Mouse (Mus musculus) heart, postnatal 25 days (tissue): ENCODE results near the gene Il12a. TPM values are rescaled to one million over a fixed set of nuclear protein-coding genes. Genes with fewer than 3 reads are reported as not detected.

Experiments
- DNase-seq: peaks from one replicate; pipeline ENCODE4 v3.0.0; 2022; ENCODE audit warnings: low spot score
- intact Hi-C: fragments of 180-260 bp; cut with DNase I; formaldehyde crosslinking; loops from one replicate; pipeline ENCODE4 v1.15.1; 2025
- total RNA-seq, 2 experiments: library from RNA; stranded (reverse); gene quantifications; 2 replicates each; pipeline ENCODE4 v1.2.3; 2021

Il12a gene
- total RNA-seq, 2 experiments from 2014 or later: 0.39 TPM; not detected in 1

DNA sequence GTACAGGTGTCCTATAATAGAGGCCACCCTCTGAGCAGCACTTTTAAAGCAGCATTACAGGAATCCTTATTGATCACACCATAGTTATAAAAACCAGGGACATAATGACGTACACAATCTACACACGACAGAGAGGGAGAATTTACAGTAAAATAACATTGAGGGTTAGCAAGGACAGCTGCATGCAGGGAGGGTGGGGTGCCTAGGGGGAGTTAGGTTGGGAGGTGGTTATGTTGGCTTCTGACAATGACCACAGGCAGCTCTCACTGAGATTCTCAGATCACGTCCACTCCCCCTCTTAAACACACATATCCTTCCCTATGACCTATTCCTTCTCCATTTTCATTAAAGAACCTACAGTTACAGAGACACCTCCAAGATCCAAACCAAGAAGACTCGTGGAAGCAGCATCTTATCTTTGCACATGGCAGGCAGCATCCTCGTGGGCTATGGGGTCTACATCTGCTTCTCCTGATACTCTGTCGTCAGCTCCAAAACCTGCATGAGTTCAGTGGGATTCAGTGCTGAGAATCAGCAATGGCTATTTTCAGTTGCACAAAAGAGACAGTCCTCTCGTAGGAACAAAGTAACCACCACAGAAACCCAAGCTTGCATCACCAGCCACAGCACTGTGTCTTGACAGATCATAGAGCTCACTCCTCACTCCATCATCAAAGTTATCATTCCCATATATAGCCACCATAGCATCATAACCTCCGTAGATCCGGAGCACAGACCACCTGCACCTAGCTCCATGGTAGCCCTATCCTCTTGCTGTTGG lies 11.4 kb upstream of the Il12a start:
- intact Hi-C loops: no loop called here
- no peak for DNase-seq

DNA sequence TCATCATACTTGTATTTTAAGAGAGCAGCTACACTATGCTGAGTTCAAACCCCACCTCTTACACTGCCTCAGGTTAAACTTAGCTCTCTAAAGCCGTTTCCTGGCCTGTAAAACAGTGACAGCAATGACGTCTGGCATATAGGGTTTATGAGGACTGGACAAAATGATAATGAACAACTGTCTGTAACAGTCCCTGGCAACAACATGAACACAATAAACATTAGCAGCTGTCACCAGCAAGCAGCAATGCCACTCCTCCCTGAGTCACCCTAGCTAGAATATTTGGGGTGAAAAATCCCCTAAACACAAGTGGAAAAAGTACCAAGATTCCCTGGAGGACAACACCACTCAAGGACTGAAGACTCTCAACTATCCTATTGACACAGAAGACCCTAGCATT lies 6.9 kb upstream of the Il12a start:
- intact Hi-C loops: no loop called here
- no peak for DNase-seq

- intact Hi-C loops: no loop called here
- DNase-seq: no peak
Measured at GRCm38 (mm10) chr3:68684207-68684606, 6.2 kb upstream of the Il12a start.

DNA sequence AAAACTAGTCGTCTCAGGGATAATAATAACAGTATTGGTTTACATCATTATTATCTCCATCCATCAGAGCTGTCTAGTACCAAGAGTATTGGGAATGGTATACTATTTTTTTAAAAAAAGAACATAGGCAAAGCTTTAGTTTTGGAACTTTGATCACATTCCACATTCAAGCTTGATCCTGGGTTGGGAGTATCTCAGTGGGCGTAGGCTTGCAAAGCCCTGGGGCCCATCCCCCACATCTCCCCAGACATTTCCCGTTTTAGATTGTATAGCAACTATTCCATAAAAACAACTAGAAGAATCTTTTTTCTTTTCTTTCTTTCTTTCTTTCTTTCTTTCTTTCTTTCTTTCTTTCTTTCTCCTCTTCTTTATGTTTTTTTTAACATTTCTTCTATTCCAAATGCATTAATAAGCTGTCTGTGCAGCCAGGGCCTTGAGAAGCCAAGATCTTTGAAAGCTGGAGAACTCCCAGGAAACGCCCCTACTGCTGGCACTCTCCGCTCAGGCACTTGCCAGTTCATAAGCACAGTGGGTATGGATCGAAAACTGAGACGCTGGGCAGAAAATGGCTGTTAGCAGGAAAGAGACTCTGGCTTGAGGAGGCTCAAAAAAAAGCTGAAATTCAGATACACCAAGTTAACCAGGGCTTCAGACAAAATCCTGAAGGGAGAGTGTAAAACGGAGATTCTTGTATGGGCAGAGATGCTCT lies 3.4 kb upstream of the Il12a start:
- intact Hi-C loops: no loop called here
- DNase-seq: no peak

GRCm38 (mm10) chr3:68689346-68689745 lies 1.1 kb upstream of the Il12a start:
- intact Hi-C loops: no loop called here
- no peak for DNase-seq

- intact Hi-C loops: loop anchor here (10.0 kb wide), 1 partner anchor 46 kb away; no protein-coding TSS in a partner anchor
- DNase-seq: no peak
Measured at GRCm38 (mm10) chr3:68691100-68691778, 795 bp downstream of the Il12a start.

DNA sequence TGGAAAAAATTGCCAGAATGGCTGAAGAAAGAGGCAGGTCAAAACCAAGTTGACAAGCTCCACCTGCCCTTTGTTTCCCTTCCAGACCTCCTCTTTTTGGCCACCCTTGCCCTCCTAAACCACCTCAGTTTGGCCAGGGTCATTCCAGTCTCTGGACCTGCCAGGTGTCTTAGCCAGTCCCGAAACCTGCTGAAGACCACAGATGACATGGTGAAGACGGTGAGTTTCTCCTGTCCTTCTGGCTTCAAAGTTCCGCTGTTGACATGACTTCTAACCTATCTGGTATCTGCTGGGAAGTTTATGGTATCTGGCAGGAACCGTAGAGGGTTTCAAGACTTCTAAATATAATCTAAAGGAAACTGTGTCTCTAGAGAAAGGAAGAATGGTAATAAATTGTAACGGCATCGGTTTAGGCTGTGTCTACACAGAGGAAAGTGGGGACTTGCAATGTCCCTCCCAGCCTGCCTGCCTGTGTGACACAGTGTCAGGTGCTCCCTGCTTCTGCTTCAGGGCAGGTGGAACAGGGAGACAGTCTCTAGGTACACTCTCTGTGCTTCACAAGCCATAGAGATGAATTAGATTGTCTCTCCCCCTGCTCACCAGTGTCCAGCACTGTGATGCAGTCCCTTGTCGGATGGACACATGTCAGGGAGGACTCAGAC lies 1.6 kb downstream of the Il12a start:
- intact Hi-C loops: loop anchor here (10.0 kb wide), 1 partner anchor 47 kb away; no protein-coding TSS in a partner anchor
- no peak for DNase-seq

DNA sequence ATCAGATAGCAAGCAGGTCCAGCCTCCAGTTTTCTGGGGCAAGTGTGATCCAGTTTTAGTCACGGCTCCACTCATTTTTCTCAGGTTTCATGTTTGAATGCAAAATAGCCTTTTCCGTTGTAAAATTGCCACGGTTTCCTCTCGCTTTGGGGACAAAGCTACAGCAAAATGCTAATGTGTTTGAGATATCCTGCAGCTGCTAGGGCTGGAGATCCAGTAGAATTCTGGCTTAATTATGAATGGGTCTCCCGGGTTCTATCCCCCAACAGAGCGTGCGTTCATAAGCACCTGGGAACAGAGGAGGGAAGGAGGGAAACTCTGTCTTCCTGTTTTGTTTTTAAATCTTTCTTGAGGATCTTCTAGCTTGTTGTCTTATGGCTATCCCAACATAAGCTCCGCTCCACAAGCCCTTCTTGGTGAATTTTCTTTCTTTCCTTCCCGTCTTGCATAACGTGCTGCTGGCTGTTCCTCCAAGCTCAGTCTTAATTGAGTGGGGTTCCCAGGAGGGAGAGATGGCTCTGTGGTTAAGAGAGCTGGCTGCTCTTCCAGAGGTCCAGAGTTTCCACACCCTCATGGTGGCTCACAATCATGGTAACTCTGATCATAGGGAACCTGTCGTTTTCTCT lies 2.3 kb downstream of the Il12a start:
- intact Hi-C loops: loop anchor here (10.0 kb wide), 1 partner anchor 48 kb away; no protein-coding TSS in a partner anchor
- DNase-seq: no peak

DNA sequence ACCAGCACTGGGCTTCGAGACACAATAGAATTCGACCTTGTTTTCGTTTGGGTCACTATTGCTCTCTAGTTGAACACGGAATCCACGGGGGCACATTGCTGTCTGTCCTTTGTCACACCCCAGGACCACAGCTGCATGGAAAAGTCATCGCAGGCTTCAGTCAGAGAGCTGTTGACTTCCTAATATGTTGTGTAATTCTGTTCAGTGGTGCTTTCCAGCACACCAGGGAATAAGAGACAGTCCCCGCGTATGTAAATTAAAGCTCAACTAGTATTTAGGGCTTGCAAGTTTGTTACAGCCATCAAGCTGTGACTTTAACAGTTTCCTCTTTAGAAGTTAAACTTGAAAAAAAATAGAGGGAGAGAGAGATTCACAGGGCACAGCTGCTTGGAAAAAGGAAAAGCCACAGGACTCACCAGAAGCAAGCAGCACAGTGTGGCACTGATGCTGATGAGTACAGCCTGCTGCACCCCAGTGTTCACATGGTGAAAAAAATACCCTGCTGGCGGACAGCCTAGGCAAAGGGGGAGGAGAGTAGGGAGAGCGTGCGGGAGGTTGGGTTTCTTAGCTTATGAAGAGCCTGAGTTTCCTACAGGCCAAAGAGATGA lies 3.1 kb downstream of the Il12a start:
- peak; percentile 62 for DNase-seq
- intact Hi-C loops: loop anchor here (10.0 kb wide), 1 partner anchor 49 kb away; no protein-coding TSS in a partner anchor

DNA sequence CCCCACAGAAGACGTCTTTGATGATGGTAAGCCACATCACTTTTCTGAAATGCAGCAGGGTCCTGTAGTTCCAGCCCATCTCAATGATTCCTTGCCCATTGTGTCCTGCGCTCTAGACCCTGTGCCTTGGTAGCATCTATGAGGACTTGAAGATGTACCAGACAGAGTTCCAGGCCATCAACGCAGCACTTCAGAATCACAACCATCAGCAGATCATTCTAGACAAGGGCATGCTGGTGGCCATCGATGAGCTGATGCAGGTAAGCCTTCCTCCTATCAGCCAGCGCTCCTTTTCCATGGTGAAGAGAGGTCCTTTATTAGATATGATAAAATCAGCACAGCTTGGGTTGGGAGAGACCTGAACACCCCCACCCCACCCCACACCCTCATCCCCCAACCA lies 4.9 kb downstream of the Il12a start:
- intact Hi-C loops: loop anchor here (5.0 to 10.0 kb wide), 2 partner anchors 51 to 133 kb away; no protein-coding TSS in a partner anchor
- DNase-seq: no peak

DNA sequence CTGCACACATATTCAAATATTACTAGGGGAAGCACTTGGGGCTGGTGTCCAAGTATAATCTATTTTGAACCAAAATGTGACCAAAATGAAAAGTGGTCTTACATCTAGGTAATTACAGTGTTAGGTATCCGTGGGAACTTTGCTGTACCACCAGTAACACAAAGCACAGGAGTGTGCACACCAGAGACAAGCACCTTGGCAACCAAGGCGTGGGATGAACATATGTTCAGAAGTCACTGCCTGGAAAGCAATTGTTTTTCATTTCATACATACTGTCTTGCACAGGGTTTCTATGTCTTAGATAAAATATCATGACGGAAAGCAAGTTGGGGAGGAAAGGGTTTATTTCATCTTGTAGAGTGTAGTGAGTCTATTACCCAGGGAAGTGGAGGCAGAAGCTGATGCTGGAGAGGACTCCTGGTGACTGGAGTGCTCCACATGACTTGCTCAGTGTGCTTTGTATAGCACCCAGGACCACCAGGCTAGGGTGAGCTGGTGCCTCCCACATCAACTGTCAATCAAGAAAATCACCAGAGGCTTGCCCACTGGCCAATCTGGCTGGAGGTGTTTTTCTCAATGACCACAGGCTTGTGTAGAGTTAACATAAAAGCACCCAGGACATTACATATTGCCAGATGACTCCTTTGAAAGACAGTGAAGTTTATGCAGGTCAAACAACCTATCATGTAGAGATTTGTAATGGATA lies 6.2 kb downstream of the Il12a start:
- no peak for DNase-seq
- intact Hi-C loops: loop anchor here (5.0 to 10.0 kb wide), 2 partner anchors 52 to 134 kb away; no protein-coding TSS in a partner anchor

- intact Hi-C loops: loop anchor here (5.0 to 10.0 kb wide), 2 partner anchors 54 to 136 kb away; no protein-coding TSS in a partner anchor
- no peak for DNase-seq
Measured at GRCm38 (mm10) chr3:68698601-68699000, 8.2 kb downstream of the Il12a start.

GRCm38 (mm10) chr3:68700091-68700490 lies 9.6 kb downstream of the Il12a start:
- intact Hi-C loops: loop anchor here (10.0 kb wide), 1 partner anchor 225 kb away; no protein-coding TSS in a partner anchor
- DNase-seq: no peak

GRCm38 (mm10) chr3:68706307-68706706 lies 15.9 kb downstream of the Il12a start:
- DNase-seq: no peak
- intact Hi-C loops: loop anchor here (10.0 kb wide), 1 partner anchor 232 kb away; no protein-coding TSS in a partner anchor

DNA sequence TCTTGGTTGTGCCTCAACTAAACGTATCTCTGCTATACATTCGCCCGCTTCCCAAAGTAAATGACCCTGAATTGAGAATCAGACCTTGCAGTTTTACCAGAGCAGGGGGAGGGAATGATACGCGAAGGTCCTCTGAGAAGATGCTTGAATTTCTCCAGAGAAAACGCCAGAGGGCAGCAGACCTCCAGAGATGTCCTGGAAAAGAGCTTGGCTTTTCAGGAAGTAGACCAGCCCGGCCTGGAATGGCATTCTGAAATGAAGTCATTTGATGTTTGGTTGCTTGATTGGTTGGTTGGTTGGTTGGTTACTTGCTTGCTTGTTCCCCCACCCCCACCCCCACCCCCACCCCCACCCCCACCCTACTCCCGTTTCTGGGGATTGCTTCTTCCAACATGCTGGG lies 17.8 kb downstream of the Il12a start:
- no peak for DNase-seq
- intact Hi-C loops: loop anchor here (10.0 kb wide), 1 partner anchor 233 kb away; no protein-coding TSS in a partner anchor

- DNase-seq: no peak
- intact Hi-C loops: loop anchor here (10.0 kb wide), 1 partner anchor 234 kb away; no protein-coding TSS in a partner anchor
Measured at GRCm38 (mm10) chr3:68709198-68709797, 18.9 kb downstream of the Il12a start.

DNA sequence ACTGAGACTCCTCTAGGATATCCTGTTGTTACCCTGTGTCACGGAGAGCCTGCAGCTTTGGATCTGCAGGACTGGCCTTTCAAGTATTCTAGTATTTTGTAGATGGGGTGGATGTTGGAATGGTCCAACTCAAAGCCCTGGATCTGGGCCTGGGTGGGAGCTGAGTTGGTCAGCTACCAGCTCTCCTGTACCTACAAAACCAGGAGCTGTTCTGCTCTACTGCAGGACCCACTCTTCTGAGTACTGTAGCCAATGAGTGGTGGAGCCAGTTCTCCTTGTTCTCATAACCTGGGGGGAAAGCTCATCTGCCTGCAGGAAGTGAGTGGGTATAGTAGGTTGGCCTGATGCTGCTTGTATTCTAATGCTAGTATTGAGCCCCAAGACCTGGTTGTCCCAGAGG lies 20.0 kb downstream of the Il12a start:
- intact Hi-C loops: loop anchor here (10.0 kb wide), 4 partner anchors 96 to 656 kb away; no protein-coding TSS in a partner anchor
- no peak for DNase-seq

- intact Hi-C loops: loop anchor here (10.0 kb wide), 4 partner anchors 97 to 657 kb away; no protein-coding TSS in a partner anchor
- no peak for DNase-seq
Measured at GRCm38 (mm10) chr3:68711510-68711909, 21.1 kb downstream of the Il12a start.
